Mouse (Mus musculus): ENCODE data around the gene Rab23.
A peak's percentile ranks its signal among the peaks of the same experiment; 100 is the strongest.

Gene Rab23

DNA sequence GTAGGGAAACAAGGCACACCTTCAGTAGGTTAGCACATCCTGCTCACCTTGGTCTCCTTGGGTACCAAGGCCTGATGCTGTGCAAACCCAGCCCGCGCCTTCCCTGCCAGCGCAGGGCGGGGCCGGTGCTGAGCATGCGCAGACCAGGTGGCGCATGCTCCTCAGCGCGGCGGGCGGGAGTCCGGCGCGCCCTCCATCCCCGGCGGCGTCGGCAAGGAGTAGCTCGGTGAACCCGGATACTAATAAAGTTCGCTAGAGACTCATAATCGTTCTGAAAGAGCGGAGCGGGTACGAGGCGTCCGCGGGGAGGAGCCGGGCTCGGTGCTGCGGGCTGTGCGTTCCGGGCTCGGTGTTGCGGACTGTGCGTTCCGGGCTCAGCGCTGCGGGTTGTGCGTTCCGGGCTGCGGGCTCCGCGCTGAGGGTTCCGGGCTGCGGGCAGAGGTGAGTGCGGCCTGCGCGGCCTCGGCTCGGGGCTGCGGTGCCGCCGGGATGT lies at the start of gene Rab23:
TSS of gene Rab23 (plus strand) at position 155 of the 493 bp plus-strand sequence.
- DNase-seq (ENCODE audit: low spot score), result peak; percentile 77

DNA sequence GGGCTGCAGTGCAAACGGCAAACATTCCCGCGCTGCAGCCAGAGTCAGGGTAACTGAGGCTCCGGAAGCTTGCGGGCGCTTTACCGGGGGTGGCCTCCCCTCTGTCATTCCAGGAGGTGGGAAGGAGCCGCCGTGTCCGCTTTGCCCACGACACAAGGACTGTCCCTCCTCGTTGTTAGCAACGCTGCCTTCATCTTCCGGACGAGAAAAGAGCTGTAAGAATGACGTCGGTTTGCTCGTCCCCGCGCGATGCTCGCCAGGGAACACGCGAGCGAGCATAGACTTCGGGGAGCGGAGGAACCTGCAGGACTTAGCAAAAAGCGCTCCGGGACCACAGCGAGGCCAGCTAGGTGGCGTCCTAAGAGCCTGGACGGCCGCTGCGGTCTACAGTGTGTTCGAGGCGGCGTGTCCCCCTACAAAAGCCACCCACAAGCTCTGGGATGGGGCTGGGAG lies 49.5 kb upstream of the Rab23 start:
- peak; percentile 70 for DNase-seq (ENCODE audit: low spot score)

DNA sequence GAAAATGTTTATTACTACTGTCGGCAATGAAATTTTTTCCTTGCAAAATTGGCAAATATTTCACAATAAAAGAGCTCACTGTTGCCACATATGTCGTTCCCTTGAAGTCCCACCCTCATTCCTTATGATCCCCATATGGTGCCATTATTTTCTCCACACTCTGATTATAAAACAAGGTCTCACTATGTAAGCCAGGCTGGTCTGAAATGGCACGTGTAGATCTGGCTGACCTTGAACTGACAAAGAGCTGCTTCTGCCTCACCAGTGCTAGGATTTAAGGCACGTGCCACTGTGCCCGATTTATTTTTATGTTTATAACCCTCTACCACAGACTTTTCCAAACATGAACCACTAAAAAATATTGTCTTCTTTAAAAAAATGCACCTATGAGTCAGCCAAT lies 48.2 kb upstream of the Rab23 start:
- no peak for DNase-seq (ENCODE audit: low spot score)

DNA sequence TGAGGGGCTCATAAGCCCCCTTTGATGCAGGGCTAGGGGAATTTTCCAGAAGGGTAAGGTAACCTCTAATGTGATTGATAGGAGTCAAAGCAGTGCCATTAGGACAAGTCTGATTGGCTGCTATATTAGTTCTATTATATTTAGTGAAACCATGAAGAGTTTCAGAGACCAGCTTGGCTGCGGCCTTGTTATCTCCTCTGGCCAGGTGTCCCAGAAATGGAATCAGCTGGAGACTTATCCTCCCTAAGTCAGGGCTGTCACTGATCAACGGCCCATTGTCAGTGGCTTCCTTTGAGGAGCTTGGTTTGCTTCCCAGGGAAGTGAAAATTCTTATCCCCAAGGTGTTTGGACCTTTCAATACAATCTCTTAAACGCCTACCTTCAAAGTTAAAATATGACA lies 47.6 kb upstream of the Rab23 start:
- peak; percentile 74 for DNase-seq (ENCODE audit: low spot score)

DNA sequence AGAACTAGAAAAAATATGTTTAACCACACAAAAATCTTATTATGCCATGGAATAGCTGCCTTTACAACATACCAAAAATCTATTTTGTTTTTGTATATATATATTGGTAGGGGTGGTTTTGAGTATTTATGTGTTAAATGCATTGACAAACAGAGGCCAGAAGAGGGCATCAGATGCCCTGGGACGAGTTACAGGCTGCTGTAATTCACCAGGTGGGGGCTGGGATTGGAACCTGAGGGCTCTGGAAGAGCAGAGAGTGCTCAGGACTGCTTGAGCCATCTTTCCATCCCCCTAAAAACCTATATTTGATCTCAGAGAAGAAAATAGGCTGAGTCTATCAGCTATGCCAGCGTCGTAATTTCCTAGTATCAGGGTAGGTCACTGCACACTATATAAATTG lies 47.2 kb upstream of the Rab23 start:
- DNase-seq (ENCODE audit: low spot score), result no peak

DNA sequence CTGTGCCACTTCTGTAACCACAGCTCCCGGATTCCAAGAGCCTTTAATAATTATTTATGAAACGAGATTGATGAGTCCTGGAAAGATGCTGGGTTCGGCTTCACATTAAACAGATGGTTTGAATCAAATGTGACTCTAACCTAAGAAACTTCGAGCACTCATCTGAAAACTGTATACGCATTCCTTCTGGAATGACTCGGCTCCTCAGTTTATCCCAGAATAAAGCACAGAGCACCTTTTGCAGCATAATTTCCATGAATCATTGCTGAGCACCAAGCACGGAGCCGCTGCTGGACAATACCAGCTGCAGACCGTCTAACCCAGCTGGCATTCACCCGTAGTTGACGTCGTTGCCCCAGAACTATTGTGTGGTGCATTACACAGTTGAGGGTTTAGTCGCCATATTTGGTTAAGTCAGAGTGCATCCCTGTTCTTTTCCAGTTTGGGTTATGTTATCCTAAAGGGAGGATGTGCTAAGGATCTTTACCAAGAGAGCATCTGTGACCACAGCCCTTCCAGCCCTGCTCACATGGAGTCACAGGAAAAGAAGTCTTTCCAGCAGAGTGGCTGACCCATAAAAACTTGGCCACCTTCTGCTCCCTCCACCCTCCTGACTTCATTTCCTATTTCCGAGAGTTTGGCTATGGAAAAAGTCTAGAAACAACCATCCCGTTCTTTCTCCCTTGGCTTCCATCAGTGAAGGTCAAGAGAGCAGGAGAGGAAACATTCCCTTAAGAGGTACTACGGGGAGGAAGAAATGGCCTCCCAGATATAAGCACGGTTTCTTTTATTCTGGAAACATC lies 46.3 kb upstream of the Rab23 start:
- DNase-seq (ENCODE audit: low spot score), result no peak

DNA sequence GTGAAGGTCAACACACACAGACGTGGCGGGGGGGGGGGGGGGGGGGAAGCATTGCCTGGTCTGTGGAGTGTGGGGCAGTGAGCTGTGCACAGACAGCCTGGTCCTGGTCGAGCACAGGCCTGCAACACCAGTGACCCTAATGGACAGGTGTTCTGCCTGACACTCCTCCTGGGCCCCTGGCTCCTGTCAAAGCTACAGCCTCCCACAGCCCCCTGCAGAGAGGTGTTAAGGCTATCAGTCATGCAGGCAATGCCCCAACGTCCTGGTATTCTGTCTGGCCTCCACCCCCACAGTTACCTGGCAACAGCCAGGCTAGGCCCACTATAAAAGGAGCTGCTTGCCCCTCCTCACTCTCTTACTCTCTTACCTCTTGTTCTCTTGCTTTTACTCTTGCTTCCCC lies 39.3 kb upstream of the Rab23 start:
- no peak for DNase-seq (ENCODE audit: low spot score)

DNA sequence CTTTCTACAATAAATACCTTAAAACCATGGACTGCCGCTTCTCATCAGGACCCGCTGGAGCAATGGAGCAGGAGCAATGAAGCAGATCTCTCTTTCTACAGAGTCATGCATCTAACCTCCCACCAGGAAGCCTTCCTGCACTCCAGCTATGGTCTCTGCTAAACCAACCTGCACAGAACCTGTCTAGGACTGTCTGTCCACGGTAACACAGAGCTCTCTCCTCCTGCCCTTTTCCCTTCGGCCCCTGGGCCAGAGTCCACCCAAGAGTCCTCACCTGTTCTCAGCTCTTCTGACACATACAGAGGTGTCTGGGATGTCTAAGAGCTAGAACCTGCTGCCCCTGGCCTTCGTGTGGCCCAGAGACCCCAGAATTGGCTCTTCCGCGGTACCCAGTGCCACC lies 38.8 kb upstream of the Rab23 start:
- DNase-seq (ENCODE audit: low spot score), result no peak

DNA sequence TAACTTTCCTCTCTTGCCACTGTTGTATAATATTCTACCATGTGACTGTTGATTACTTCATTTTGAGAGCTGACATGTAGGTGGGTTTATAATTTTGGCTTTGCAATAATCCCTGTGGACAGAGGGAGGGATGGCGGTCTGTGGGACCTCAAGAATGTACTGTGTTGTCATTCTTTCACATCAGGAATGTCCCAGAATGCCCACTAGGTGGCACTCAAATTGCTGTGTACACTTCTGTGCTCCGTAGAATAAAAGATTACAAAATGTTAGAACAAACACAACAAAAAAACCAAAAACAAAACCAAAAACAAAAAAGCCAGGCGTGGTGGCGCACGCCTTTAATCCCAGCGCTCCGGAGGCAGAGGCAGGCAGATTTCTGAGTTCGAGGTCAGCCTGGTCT lies 35.2 kb upstream of the Rab23 start:
- no peak for DNase-seq (ENCODE audit: low spot score)

DNA sequence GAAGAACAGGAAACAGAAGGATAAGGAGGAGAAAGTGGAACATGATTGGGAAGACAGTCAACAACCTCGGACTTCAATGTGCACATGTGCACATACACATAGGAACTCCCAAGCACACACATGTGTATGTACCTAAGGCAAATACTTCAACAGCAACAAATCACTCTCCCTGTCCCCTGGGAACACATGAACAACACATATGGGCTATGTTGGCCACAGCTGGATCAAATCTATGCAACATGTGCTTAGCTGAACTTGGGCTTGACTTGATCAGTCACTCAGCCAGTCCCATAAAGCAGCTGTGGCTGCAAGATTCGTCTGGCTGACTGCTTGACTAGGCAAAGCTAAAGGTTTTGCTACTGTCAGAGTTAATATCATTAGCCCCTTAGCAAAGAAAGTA lies 30.9 kb upstream of the Rab23 start:
- no peak for DNase-seq (ENCODE audit: low spot score)

DNA sequence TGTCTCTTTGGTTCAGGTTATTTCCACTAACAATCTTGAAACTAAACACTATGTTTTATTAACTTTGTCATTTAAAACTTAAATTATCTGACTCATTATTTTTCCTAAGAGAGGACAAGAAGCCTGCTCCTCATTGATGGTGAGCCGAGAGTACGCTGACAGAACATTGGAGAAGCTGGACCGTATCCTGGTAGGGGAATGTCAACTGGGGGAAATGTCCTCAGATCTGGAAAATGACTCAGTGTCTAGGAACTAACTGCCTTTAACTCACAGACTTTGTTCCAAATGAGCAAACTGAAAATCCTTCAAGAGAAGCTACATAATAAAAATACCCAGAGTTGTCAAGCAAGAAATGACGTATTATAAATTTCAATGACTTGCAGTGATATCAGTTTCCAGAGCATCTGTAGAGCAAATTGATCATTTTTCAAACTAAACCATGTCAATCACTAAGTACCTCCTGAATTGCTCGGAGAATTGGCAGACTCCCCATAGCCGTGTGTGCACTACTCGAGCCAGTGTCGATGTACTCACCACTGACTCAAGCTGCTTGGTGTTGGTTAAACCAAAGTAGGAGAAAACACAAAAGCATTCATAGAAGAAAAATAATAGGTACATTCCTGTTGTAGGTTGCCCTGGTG lies 30.1 kb upstream of the Rab23 start:
- DNase-seq (ENCODE audit: low spot score), result no peak

DNA sequence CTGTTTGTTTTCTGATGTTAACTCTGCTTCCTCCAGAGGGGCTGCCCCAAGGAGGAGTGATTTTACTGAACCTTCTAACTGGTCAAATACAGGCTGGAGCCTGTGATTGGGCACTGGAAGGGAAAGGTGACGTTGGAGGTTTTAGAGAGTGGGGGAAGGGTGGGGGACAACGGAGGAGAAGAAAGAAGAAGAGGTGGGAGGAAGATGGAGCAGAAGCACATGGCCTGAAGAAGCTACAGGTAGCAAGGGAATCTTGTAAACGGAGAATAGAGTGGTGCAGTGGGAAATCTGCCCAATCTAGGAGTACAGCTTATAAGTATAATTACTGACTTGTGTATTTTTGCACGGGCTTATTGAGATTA lies 29.6 kb upstream of the Rab23 start:
- DNase-seq (ENCODE audit: low spot score), result no peak

DNA sequence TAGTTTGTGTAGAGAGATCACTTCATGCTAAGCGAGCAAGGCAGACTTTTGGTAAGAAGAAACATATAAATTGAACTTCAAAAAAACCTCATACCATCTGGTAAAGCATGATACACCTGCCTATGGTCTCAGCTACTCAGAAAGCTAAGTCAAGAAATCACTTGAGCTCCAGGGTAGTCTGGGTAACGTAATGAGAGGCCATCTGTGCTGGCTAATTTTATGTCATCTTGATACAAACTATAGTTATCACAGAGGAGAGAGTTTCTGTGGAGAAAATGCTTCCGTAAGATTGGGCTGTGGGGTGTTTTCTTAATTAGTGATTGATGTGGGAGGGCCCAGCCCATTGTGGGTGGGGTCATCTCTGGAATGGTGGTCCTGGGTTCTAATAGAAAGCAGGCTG lies 25.8 kb upstream of the Rab23 start:
- DNase-seq (ENCODE audit: low spot score), result no peak

DNA sequence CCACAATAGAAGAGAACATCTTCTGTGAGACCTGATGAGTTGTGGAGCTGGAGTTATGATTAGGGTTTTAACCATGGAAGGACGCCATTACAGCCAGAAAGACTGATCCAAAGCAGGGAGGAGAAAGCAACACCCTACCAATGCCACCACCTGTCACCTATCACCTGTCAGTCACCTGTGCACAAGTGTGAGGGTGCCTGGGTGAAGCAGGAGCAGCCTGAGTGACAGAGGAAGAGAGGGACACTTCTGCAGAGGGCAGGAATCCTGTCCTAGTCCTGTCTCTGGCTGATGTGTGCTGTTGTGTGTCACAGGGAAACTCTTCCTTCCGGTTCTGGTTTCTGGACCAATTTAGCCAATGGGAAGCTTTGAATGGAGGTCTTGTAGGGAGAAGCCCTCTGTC lies 23.7 kb upstream of the Rab23 start:
- no peak for DNase-seq (ENCODE audit: low spot score)

DNA sequence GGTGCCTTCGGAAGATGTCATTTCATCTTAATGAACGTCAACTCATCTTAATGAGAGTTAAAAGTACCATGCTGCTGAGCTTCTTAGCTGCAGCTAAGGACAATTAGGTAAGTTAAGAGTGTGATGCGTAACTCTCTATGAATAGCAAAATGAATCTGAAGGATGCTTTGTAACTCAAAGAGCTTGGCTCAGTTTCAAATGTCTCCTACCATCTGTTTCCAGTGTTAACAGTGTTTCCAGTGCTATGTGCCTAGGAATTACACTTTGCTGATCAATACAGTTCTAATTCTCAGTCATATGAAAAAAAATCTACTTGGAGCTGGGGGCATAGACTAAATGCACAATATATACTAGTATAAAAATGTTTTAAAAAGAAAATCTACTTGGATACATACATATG lies 18.4 kb upstream of the Rab23 start:
- DNase-seq (ENCODE audit: low spot score), result no peak

DNA sequence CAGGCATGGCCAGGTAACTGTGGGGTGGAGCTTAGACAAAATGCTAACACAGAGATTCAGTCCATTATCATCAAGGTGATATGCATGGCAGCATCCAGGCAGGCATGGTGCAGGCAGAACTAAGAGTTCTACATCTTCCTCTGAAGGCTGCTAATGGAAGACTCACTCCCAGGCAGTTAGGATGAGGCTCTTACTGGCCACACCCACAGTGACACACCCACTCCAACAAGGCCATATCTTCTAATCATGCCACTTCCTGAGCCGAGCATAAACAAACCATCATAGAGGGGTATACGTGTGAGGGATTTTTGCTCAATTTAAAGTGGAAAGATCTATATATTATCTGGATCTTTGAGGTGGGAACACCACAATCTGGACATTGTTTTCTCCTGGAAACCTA lies 10.1 kb upstream of the Rab23 start:
- DNase-seq (ENCODE audit: low spot score), result peak; percentile 18

DNA sequence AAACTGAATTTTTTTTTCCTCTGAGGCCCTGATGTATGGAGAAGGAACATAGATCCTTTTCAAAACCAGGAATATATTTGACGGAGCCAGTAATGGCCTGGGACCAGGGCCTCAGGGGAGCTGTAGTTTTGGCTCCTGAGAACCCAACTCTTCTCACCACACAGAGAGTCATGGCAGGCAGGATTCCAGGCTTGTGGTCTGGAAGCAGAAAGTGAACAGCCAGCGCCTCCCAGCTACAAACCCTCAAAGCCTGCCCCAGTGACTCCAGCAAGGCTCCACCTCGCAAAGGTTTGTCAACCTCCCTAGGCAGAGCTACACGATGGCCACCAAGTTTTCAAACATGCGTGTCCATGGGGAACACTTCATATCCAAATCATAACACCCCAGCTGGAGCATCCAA lies 7.7 kb upstream of the Rab23 start:
- no peak for DNase-seq (ENCODE audit: low spot score)

DNA sequence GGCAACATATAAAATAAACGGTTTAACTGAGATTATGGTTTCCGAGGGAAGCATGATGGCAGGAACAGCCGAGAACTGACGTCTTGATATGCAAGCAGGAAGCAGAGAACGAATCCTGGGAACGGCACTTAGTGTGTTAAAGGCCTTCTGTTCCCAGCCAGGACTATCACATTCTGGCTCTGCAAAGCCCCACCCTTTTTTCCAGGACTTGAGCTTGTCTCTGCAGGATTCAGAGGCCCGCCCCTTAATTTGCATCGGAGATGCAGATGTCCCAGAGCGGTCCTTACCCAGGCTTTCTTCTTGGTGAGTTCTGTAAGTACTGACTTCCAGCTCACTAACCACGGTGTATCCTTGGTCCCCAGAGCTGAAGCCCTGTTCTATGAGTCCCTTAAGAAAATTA lies 4.9 kb upstream of the Rab23 start:
- DNase-seq (ENCODE audit: low spot score), result no peak

DNA sequence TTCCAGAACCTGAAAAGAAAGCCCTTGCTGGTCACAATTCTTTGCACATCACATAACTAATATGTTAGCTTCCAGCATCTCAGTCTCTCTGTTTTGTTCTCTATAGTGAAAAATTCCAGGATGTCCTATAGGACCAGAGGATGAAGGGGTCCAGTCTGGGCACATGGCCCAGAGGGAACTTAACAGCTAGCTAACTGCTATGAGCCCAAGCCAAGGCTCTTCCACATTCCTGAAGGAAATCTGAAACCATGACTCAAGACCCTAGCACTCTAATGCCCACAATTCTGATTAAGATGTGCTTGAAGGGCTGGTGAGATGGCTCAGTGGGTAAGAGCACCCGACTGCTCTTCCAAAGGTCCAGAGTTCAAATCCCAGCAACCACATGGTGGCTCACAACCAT lies 2.1 kb upstream of the Rab23 start:
- no peak for DNase-seq (ENCODE audit: low spot score)

DNA sequence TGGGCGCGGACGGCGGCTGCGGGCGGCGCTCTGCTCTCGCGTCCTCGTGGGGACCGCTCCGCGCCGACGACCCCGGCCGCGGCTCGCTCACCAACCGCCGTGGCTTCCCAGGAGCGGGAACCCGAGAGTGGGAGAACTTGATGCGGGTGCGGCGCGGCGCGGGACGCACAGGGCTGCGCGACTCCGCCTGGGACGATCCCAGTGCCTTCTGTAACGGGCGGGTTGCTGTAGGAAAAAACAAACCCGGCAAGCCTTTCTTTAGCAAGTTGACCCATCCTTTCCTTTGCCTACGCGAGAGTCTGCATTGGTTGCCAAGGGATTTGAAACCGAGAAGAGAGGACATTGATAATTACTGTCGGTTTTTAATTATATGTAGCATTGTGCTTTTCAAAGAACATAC lies 544 bp downstream of the Rab23 start:
- no peak for DNase-seq (ENCODE audit: low spot score)

DNA sequence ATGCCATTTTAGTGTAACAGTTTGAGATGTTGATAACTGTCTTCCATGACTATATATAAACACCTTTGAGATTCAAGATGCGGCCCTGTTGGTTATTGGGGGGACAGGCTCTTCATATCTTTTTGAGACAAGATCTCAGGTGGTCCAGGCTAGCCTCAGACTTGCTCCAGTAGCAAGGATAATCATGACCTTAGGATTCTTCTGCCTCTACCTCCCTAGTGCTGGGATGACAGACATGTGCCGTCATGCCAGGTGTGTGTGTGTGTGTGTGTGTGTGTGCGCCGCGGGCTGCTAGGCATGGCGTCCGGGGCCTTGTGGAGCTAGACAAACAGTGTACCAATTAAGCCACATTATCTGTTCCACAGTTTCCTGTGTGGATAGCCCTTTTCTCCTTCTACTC lies 1.3 kb downstream of the Rab23 start:
- no peak for DNase-seq (ENCODE audit: low spot score)

DNA sequence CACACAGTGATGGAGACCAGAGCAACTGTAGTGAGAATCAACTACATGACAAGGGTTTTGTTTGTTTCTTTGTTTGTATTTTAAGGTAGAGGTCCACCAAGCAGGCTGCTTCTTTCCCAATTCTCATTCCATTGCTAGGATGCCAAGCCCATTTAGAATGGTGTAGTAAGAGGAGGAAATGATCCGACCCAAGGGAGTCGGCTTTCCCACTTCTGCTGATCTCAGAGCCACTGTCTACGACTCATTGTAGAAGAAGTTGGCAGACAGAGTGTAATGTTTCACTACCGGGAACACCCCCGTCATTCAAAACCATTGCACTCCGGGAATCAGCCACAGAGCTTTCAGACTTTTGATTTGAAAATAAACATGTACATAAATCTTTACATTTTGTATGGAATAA lies 4.8 kb downstream of the Rab23 start:
- no peak for DNase-seq (ENCODE audit: low spot score)

DNA sequence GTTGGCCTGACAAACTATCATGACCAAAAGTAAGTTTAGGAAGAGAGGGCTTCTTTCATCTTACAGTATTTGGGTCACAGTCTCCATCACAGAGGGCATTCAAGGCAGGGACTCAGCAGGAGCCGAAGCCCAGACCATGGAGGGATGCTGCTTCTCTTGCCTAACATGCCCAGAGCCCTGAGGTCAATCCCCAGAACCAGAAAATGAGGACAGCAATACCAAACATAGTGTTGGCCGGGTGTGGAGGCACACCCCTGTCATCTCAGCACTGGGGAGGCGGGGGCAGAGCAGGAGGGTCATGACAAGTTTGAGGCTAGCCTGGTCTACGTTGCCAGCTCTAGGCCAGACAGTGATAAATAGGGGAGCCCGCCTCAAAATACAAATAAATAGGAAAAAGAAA lies 5.4 kb downstream of the Rab23 start:
- DNase-seq (ENCODE audit: low spot score), result no peak

DNA sequence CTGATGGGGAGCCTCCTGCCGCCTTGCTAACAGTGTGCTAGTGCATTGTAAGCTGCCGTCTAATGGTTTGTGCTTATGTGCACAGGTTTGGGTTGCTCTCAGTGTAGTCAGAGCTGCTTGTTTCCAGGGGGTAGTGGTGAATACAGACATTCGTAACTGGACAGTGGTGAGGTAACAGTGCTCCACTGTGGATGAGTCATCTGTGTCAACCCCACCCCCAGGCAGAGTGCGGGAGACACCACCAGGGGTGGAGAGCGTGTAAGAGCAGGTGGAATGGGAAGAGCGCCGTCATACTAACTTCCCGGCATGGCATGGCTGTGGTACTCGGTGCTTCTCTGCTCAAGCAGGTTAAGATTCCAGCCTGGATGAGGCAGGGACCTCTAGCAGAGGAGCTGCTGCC lies 13.4 kb downstream of the Rab23 start:
- no peak for DNase-seq (ENCODE audit: low spot score)
